Mouse (Mus musculus): ENCODE data around the gene BC016579.

DNA sequence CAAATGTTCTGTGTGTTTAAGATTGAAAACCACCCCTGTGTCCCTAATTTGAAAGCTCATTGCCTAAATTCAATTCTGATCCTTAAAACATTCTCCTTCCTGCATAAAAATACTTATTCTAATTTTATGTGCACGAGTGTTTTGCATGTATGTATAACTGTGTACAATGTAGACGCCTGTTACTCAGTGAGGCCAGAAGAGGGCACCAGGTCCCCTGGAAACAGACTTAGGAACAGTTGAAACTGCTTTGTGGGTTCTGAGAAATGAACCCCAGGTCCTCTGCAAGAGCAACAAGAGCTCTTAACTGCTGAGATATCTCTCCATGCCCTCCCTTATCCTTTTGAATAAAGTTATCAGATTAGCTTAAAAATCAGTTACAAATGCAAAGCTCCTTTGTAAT, 71.4 kb downstream of the BC016579 start:
- TF ChIP-seq CTCF (IDR thresholded peaks at IDR 0.05) (peak; percentile 69), EP300 (IDR thresholded peaks at IDR 0.05) (no peak)
